Mouse (Mus musculus): Measurements from ENCODE around the gene Smarca4.

- TF ChIP-seq CTCF (IDR thresholded peaks at IDR 0.05; ENCODE audit: insufficient read depth, low read length) (peak; percentile 21; the same call in 1 of the 2 replicates), POLR2A (IDR thresholded peaks at IDR 0.05; ENCODE audit: borderline replicate concordance, extremely low read depth, low read depth, low read length) (no peak)
Observed at GRCm38 (mm10) chr9:21626571-21626970, 10.6 kb downstream of the Smarca4 start.
